ENCODE assay signal across 15 mouse cellular contexts in the genomic region with DNA sequence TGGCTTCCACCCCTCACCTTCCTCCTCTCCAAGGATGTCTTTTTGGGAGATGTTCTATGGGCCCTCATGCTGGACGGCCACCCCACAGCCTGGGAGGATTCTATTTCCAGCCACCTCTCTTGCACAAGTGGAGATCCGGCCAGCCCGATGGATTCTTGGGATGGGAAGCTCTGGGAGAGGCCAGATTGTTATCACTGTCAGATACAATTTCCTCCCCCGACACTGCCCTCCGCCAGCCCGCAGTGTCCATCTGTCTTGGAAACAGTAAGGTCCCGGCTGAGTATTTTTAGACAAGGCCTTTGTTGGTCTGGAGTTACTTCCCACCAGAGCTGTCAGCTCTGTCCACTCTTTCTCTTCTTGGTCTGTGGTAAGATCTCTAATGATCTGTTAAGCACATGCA.
DNase-seq lines count a peak whose midpoint lies in the region; ATAC-seq lines count a peak whose summit lies in the region.
"Had no signal": no experiment of that assay in that cellular context is flagged by ENCODE, and none has a peak within 500 bp of the region (broad histone marks: within the 10 kb centered on the region; RNA-seq: fewer than 3 reads in every experiment).

No protein-coding gene starts in this region.

- H3K36me3 ChIP-seq in forebrain, embryonic 13.5 days (ENCODE audit: poor library complexity, severe bottlenecking), result no peaks in the 10 kb centered on the region
- H3K36me3 ChIP-seq in hindbrain, embryonic 11.5 days (ENCODE audit: control insufficient read depth, insufficient read depth, low read length), result no peaks in the 10 kb centered on the region
- H3K36me3 ChIP-seq: G1E; heart, embryonic 13.5 days; hindbrain, embryonic 15.5 days; limb, embryonic 12.5 days had no signal

- H3K27ac ChIP-seq in forebrain, embryonic 13.5 days, result no peak overlapping the region
- H3K27ac ChIP-seq in hindbrain, embryonic 11.5 days (ENCODE audit: low read depth, low read length), result no peak overlapping the region
- H3K27ac ChIP-seq: heart, embryonic 13.5 days; hindbrain, embryonic 15.5 days; limb, embryonic 12.5 days had no signal

- ATAC-seq in forebrain, embryonic 13.5 days, result no peak
- ATAC-seq in hindbrain, embryonic 11.5 days (ENCODE audit: low FRiP score), result no peak

- no peaks in the 10 kb centered on the region for H3K9me3 ChIP-seq in forebrain, embryonic 13.5 days (replicated peaks)
- H3K9me3 ChIP-seq in hindbrain, embryonic 11.5 days (ENCODE audit: control insufficient read depth, low read length), result no peaks in the 10 kb centered on the region
- H3K9me3 ChIP-seq: G1E; heart, embryonic 13.5 days; hindbrain, embryonic 15.5 days; limb, embryonic 12.5 days had no signal

- H3K4me3 ChIP-seq in forebrain, embryonic 13.5 days, result no peak overlapping the region
- no peak overlapping the region for H3K4me3 ChIP-seq in hindbrain, embryonic 11.5 days (ENCODE audit: low read depth, low read length)
- H3K4me3 ChIP-seq: heart, embryonic 13.5 days; hindbrain, embryonic 15.5 days; limb, embryonic 12.5 days had no signal

- H3K4me2 ChIP-seq in forebrain, embryonic 13.5 days, result no peak overlapping the region
- H3K4me2 ChIP-seq in hindbrain, embryonic 11.5 days (replicated peaks; ENCODE audit: low read depth, low read length), result no peak overlapping the region
- H3K4me2 ChIP-seq: heart, embryonic 13.5 days; hindbrain, embryonic 15.5 days; limb, embryonic 12.5 days had no signal

- WGBS in forebrain, embryonic 13.5 days, result 97% methylated on average over 7 of the region's 7 CpGs
- WGBS in hindbrain, embryonic 11.5 days, result 83% methylated on average over 7 of the region's 7 CpGs

- H3K27me3 ChIP-seq in forebrain, embryonic 13.5 days, result no peaks in the 10 kb centered on the region
- no peaks in the 10 kb centered on the region for H3K27me3 ChIP-seq in hindbrain, embryonic 11.5 days (ENCODE audit: control insufficient read depth, insufficient read depth, low read length)
- H3K27me3 ChIP-seq: heart, embryonic 13.5 days; hindbrain, embryonic 15.5 days; limb, embryonic 12.5 days had no signal

- H3K9ac ChIP-seq in forebrain, embryonic 13.5 days, result no peak overlapping the region
- no peak overlapping the region for H3K9ac ChIP-seq in hindbrain, embryonic 11.5 days (ENCODE audit: low read depth, low read length)
- H3K9ac ChIP-seq: heart, embryonic 13.5 days; hindbrain, embryonic 15.5 days; limb, embryonic 12.5 days had no signal

- DNase-seq in gastrocnemius, postnatal 10 days, result peak; percentile 22
- DNase-seq in gastrocnemius, postnatal 4 days (ENCODE audit: low spot score in 2 of 2), result no peak
- peak; percentile 96 for DNase-seq in brain, adult 2 months (ENCODE audit: low read depth, low spot score)
- peak; percentile 78 to 82 for DNase-seq in cerebellum, postnatal 36 days
- DNase-seq in kidney, postnatal 14 days, result peak; percentile 75
- no peak for DNase-seq in hindbrain, embryonic 11.5 days (ENCODE audit: low spot score)
- no peak for DNase-seq in lung, postnatal 14 days
- DNase-seq: B cell, adult 2 months; layer of hippocampus, adult 9-11 months; right cerebral cortex, postnatal 14 days had no signal

- H3K4me1 ChIP-seq in forebrain, embryonic 13.5 days, result no peaks in the 10 kb centered on the region
- H3K4me1 ChIP-seq in hindbrain, embryonic 11.5 days (replicated peaks; ENCODE audit: control insufficient read depth, insufficient read depth, low read length), result no peaks in the 10 kb centered on the region
- H3K4me1 ChIP-seq: hindbrain, embryonic 15.5 days; limb, embryonic 12.5 days had no signal

Comparison
In these comparisons a context has a peak if more than half of its experiments do, and no peak if none do; other contexts are left out.
1. DNase-seq: peak in gastrocnemius, postnatal 10 days (single experiment), brain, adult 2 months (single experiment), cerebellum, postnatal 36 days (2 of 2) and kidney, postnatal 14 days (single experiment); none in gastrocnemius, postnatal 4 days (0 of 2), hindbrain, embryonic 11.5 days (single experiment) and lung, postnatal 14 days (single experiment).